Mouse (Mus musculus) embryonic facial prominence, embryonic 14.5 days (tissue): ENCODE measurements around the gene Sept10. TPM values are rescaled to one million over a fixed set of nuclear protein-coding genes. Genes with fewer than 3 reads are reported as not detected.

Experiments used
- ATAC-seq: fragments of 200-750 bp; cut with Nextera tagmentation; 2 replicates; pipeline ENCODE4 v1.8.0; 2017; ENCODE audit warnings: low read depth, moderate number of reproducible peaks, moderate TSS enrichment
- DNase-seq: peaks from one replicate; pipeline ENCODE4 v3.0.0-alpha.2; 2015; ENCODE audit warnings: low spot score
- H3K27ac ChIP-seq: fragments of 300-500 bp; sonication (generic); replicated peaks from 2 replicates; pipeline ENCODE4 v1.5.1; 2014; ENCODE audit warnings: low read depth, mild to moderate bottlenecking, low read length, moderate library complexity
- H3K27me3 ChIP-seq: fragments of 300-500 bp; sonication (generic); replicated peaks from 2 replicates; pipeline ENCODE4 v1.6.1; 2014; ENCODE audit warnings: low read length; ENCODE audit not compliant: control insufficient read depth, insufficient read depth
- H3K36me3 ChIP-seq: fragments of 300-500 bp; sonication (generic); 2 replicates; pipeline ENCODE4 v1.6.1; 2014; ENCODE audit warnings: low read length, mixed read lengths; ENCODE audit not compliant: control insufficient read depth, insufficient read depth
- H3K4me1 ChIP-seq: fragments of 300-500 bp; sonication (generic); 2 replicates; pipeline ENCODE4 v1.6.1; 2014; ENCODE audit warnings: antibody characterized with exemption, low read length; ENCODE audit not compliant: control insufficient read depth, insufficient read depth
- H3K4me2 ChIP-seq: fragments of 300-500 bp; sonication (generic); 2 replicates; pipeline ENCODE4 v1.6.1; 2014; ENCODE audit warnings: low read depth, mild to moderate bottlenecking, low read length, moderate library complexity, mixed read lengths
- H3K4me3 ChIP-seq: fragments of 300-500 bp; sonication (generic); 2 replicates; pipeline ENCODE4 v1.5.1; 2014; ENCODE audit warnings: low read depth, mild to moderate bottlenecking, low read length
- H3K9ac ChIP-seq: fragments of 300-500 bp; sonication (generic); 2 replicates; pipeline ENCODE4 v1.6.1; 2014; ENCODE audit warnings: low read depth, mild to moderate bottlenecking, low read length, moderate library complexity, mixed read lengths
- H3K9me3 ChIP-seq: fragments of 300-500 bp; sonication (generic); 2 replicates; pipeline ENCODE4 v1.6.1; 2016; ENCODE audit warnings: low read length; ENCODE audit not compliant: control insufficient read depth
- WGBS: fragments of 180-500 bp; shearing (Covaris S2); extraction: QIAGEN DNeasy Blood & Tissue Kit; methylation state at CpG from one replicate; pipeline ENCODE4 v1.1.7; 2014; 5-methylcytosine and 5-hydroxymethylcytosine counted together
- polyA plus RNA-seq: library from polyadenylated mRNA; unstranded; fragments of >200 nt; fragmentation: Nextera tagmentation; extraction: Ambion mirVana; gene quantifications from 2 replicates; pipeline ENCODE4 v1.2.1, GENCODE M21; 2014

Gene Sept10
- 40.5 and 47.1 TPM in 2 replicates for polyA plus RNA-seq

GRCm38 (mm10) chr10:59221473-59222270, at the start of gene Sept10, which contains the start of gene Sowahc:
Sept10 (minus strand) TSS chr10:59221847.
Sowahc (plus strand) TSS chr10:59221953.
- H3K4me2 ChIP-seq: peak within 1 kb of the TSS; percentile 99

DNA sequence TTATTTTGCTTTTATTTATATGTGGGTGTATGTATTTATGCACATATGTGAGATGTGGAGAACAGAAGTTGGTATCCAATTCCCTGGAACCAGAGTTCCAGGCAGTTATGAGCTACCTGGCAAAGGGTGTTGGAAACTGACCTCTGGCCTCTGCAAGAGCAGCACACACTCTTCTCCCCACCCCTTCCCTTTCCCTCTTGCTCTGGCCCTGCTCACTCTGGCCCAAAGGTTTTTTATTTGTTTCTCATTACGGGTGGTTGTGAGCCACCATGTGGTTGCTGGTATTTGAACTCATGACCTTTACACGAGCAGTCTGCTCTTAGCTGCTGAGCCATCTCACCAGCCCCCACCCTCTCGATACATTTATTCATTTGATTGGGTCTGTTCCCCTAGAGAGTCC, 47.1 kb upstream of the Sept10 start:
- H3K9ac ChIP-seq: no peak overlapping the region
- peaks cover 13% of the 10 kb centered on the region for H3K4me1 ChIP-seq

More at GRCm38 (mm10) chr10:59221473-59222270, at the start of gene Sept10, which contains the start of gene Sowahc:
- Histone ChIP-seq H3K4me3 (peak within 1 kb of the TSS; percentile 85), H3K36me3 (no peaks in the 10 kb centered on the region), H3K27me3 (no peaks in the 10 kb centered on the region), H3K27ac (peak within 1 kb of the TSS; percentile 92), H3K9me3 (no peaks in the 10 kb centered on the region), H3K4me1 (peaks cover 21% of the 10 kb centered on the region), H3K9ac (peak within 1 kb of the TSS; percentile 92)
- 0% methylated on average over 54 of the region's 84 CpGs for WGBS
- ATAC-seq (peak; percentile 96), DNase-seq (peak; percentile 96)

DNA sequence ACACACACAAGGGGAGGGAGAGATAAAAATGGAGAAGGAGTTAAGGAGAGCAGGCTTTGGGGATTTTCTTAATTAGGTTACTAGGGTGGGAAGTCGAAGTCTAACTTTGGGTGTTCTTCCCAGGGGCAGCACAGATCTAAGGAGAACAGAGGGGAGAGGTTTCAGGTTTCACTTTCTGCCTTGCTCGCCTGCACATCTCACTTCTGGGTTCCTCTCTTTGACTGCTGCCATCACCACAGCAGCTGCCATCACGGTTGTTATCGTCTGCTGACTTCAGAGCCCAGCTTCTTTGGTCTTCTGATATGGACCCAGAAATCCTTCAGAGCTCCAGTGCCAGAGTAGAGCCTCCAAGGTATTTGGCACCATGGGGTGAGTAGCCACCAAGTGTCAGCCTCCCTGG, 46.5 kb upstream of the Sept10 start:
- ATAC-seq (no peak), DNase-seq (no peak)
- Histone ChIP-seq H3K9me3 (no peaks in the 10 kb centered on the region), H3K36me3 (no peaks in the 10 kb centered on the region), H3K4me2 (no peak overlapping the region), H3K9ac (no peak overlapping the region), H3K27me3 (no peaks in the 10 kb centered on the region), H3K4me3 (no peak overlapping the region), H3K27ac (no peak overlapping the region), H3K4me1 (peaks cover 13% of the 10 kb centered on the region)
- 43% methylated on average over 4 of the region's 4 CpGs for WGBS

More for the DNA sequence above, 47.1 kb upstream of the Sept10 start:
- Histone ChIP-seq H3K27ac (no peak overlapping the region), H3K4me3 (no peak overlapping the region), H3K9me3 (no peaks in the 10 kb centered on the region), H3K4me2 (no peak overlapping the region), H3K36me3 (no peaks in the 10 kb centered on the region), H3K27me3 (no peaks in the 10 kb centered on the region)
- ATAC-seq (no peak), DNase-seq (no peak)
- 33% methylated on average over 3 of the region's 3 CpGs for WGBS

DNA sequence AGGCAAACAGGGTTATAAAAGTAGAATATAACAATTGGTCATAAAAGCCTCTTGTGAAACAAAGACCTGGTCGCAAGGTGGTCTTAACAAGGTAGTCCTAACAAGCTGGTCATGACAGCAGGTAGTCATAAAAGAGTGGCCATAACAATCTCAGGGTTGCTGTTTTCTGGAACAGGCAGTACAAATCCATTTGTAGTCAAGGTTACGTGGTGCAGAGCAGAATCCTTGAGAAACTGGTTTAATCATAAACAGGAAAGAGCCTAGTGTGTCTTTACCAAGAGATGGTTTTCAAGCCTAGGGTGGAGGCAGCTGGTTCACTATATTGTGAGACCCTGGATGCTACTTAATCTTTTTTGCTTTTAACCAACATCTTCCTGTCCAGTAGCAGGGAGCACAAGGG, 45.6 kb upstream of the Sept10 start:
- Histone ChIP-seq H3K27ac (no peak overlapping the region), H3K4me1 (peaks cover 15% of the 10 kb centered on the region), H3K4me2 (no peak overlapping the region), H3K4me3 (no peak overlapping the region), H3K36me3 (no peaks in the 10 kb centered on the region), H3K9me3 (no peaks in the 10 kb centered on the region), H3K27me3 (no peaks in the 10 kb centered on the region), H3K9ac (no peak overlapping the region)
- DNase-seq (no peak), ATAC-seq (no peak)
- WGBS: 90% methylated on average over 2 of the region's 2 CpGs

DNA sequence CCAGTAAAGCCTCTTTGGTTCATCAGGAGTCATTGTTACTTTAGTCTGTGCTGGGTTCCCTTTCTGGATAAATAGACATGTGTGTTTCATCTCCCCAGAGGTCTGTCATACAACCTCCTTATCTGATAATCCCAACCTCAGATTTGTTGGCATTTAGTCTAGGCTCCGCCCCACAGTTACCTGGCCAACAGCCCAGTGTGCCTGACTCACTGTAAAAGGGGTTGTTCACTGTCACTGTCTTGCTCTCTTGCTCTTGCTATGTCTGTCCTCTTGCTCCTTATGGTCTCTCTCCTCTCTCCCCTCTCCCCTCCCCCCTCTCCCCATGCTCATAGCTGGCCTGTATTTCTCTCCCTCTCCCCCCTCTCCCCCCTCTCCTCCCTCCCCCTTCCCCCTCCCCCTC, 44.5 kb upstream of the Sept10 start:
- Histone ChIP-seq H3K9me3 (no peaks in the 10 kb centered on the region), H3K27ac (no peak overlapping the region), H3K36me3 (no peaks in the 10 kb centered on the region), H3K4me1 (peaks cover 19% of the 10 kb centered on the region), H3K4me3 (no peak overlapping the region), H3K9ac (no peak overlapping the region), H3K27me3 (no peaks in the 10 kb centered on the region), H3K4me2 (no peak overlapping the region)
- DNase-seq (peak; percentile 50), ATAC-seq (peak; percentile 70)
- WGBS: 78% methylated on average over 1 of the region's 1 CpGs

DNA sequence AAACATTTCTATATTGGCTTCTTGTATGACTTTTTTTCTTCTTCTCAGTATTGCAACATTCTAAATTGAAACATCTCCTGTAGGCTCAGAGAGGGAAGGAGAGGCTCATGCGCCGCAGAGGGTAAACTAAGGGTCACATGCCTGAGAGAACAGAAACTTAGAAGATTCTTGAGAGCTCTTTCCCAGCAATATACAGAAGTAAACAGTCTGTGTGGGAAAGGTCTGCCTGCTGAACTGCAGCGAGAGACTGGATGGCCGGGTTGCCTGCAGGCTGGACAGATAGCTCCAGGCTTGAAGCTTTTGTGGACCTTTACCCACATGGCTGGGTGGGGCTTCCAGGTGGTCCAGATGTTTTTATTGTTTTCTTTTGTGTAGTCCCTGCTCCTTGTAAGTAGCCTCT, 44.0 kb upstream of the Sept10 start:
- Histone ChIP-seq H3K4me1 (peaks cover 19% of the 10 kb centered on the region), H3K27ac (no peak overlapping the region)
- ATAC-seq: no peak

DNA sequence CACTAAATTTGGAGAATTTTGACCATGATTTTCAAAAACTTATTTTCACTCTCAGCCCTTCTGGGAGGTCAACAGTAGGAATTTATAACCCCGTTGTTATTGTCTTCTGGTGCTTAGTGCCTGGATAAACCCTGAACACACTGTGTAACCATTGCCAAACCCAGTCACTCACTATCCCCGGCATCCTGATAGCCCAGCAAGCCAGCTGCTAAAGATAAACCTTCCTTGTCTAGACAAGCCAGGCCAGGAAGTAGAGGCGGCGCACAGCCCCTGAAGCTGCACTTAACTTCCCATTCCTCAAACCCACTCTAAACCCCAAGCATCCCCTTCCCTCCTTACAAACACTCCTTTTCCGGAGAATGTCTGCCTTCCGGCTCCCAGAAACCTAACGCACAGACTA, 43.4 kb upstream of the Sept10 start:
- Histone ChIP-seq H3K4me2 (no peak overlapping the region), H3K27me3 (no peaks in the 10 kb centered on the region), H3K36me3 (no peaks in the 10 kb centered on the region), H3K9ac (no peak overlapping the region), H3K27ac (peak overlapping the region; percentile 48; the same call in 1 of the 2 replicates), H3K4me3 (no peak overlapping the region), H3K4me1 (peaks cover 22% of the 10 kb centered on the region), H3K9me3 (no peaks in the 10 kb centered on the region)
- WGBS: 41% methylated on average over 7 of the region's 7 CpGs
- DNase-seq: peak; percentile 32
- ATAC-seq: no peak

More for the DNA sequence above, 44.0 kb upstream of the Sept10 start:
- 37% methylated on average over 4 of the region's 4 CpGs for WGBS
- no peak for DNase-seq
- H3K4me2 ChIP-seq: no peak overlapping the region
- no peaks in the 10 kb centered on the region for H3K9me3 ChIP-seq
- H3K4me3 ChIP-seq: no peak overlapping the region
- H3K36me3 ChIP-seq: no peaks in the 10 kb centered on the region
- H3K9ac ChIP-seq: no peak overlapping the region
- H3K27me3 ChIP-seq: no peaks in the 10 kb centered on the region

DNA sequence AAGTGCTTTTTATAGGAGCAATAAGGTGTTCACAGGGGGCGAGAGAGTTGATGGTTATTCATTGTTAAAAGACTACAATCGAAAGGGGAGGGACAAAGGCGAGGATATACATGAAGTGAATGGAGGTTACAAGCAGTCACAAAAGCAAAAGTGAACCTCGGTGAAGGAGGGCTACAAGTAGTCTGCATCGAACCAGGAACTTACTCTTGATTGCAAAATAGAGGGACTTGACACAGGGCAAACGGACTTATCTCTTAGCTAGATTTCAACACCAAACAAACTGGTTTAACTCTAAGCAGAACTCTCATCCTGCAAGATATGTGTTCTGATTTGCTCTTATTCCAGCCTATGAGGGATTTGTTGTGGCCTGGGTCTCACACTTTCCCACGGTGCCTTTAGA, 41.3 kb upstream of the Sept10 start:
- no peaks in the 10 kb centered on the region for H3K27me3 ChIP-seq
- no peak for ATAC-seq
- H3K4me3 ChIP-seq: no peak overlapping the region
- WGBS: 80% methylated on average over 7 of the region's 7 CpGs
- no peak overlapping the region for H3K4me2 ChIP-seq
- no peaks in the 10 kb centered on the region for H3K36me3 ChIP-seq
- no peak overlapping the region for H3K9ac ChIP-seq
- peaks cover 26% of the 10 kb centered on the region for H3K4me1 ChIP-seq
- H3K27ac ChIP-seq: no peak overlapping the region
- H3K9me3 ChIP-seq: no peaks in the 10 kb centered on the region
- no peak for DNase-seq

- ATAC-seq: no peak
- Histone ChIP-seq H3K9ac (no peak overlapping the region), H3K9me3 (no peaks in the 10 kb centered on the region), H3K4me2 (no peak overlapping the region), H3K27me3 (no peaks in the 10 kb centered on the region), H3K4me3 (no peak overlapping the region), H3K27ac (no peak overlapping the region), H3K4me1 (peaks cover 26% of the 10 kb centered on the region), H3K36me3 (no peaks in the 10 kb centered on the region)
- DNase-seq: peak; percentile 20
- WGBS: 43% methylated on average over 1 of the region's 1 CpGs
Measured at GRCm38 (mm10) chr10:59262021-59262420, 40.4 kb upstream of the Sept10 start.
